Mouse (Mus musculus) cerebellum, adult 18-20 months (tissue): ENCODE data around the gene Arfip1.
"Not testable (repeated sequence)": the region's sequence is repeated elsewhere in the genome, so short reads cannot be mapped to it uniquely, and the experiment has no call there.

ENCODE experiments used
- DNase-seq, 2 experiments: peaks; one replicate each; pipeline ENCODE4 v3.0.0; 2021

Gene Arfip1

GRCm38 (mm10) chr3:84569587-84569986 is 12.8 kb downstream of the Arfip1 start:
- no peak for DNase-seq

GRCm38 (mm10) chr3:84568540-84568939 is 13.9 kb downstream of the Arfip1 start:
- DNase-seq = no peak

- no peak for DNase-seq
These were observed 19.0 kb downstream of the Arfip1 start for GRCm38 (mm10) chr3:84563415-84563814.

- DNase-seq = not testable (repeated sequence)
These were observed 19.5 kb downstream of the Arfip1 start for GRCm38 (mm10) chr3:84562911-84563310.

GRCm38 (mm10) chr3:84558301-84558700 is 24.1 kb downstream of the Arfip1 start:
- DNase-seq = no peak

- DNase-seq = no peak
These were observed 26.6 kb downstream of the Arfip1 start for GRCm38 (mm10) chr3:84555780-84556179.

- DNase-seq = no peak
These were observed 35.2 kb downstream of the Arfip1 start for GRCm38 (mm10) chr3:84547177-84547576.

GRCm38 (mm10) chr3:84542450-84542849 is 40.0 kb downstream of the Arfip1 start:
- peak; percentile 34 to 68 for DNase-seq

GRCm38 (mm10) chr3:84541881-84542280 is 40.5 kb downstream of the Arfip1 start:
- DNase-seq = no peak

GRCm38 (mm10) chr3:84540640-84541039 is 41.8 kb downstream of the Arfip1 start:
- DNase-seq = no peak

GRCm38 (mm10) chr3:84536987-84537386 is 45.4 kb downstream of the Arfip1 start:
- no peak for DNase-seq

- no peak for DNase-seq
These were observed 49.2 kb downstream of the Arfip1 start for GRCm38 (mm10) chr3:84533227-84533626.

GRCm38 (mm10) chr3:84529021-84529420 is 53.4 kb downstream of the Arfip1 start:
- DNase-seq = peak; percentile 32 to 63

GRCm38 (mm10) chr3:84524952-84525351 is 57.5 kb downstream of the Arfip1 start:
- DNase-seq = no peak

- no peak for DNase-seq
These were observed 66.3 kb downstream of the Arfip1 start for GRCm38 (mm10) chr3:84516163-84516562.

GRCm38 (mm10) chr3:84512774-84513515 is 69.5 kb downstream of the Arfip1 start:
- DNase-seq = no peak

- DNase-seq = no peak
These were observed 77.2 kb downstream of the Arfip1 start for GRCm38 (mm10) chr3:84505193-84505592.

- no peak for DNase-seq
These were observed 78.1 kb downstream of the Arfip1 start for GRCm38 (mm10) chr3:84504291-84504690.

GRCm38 (mm10) chr3:84502101-84502500 is 80.3 kb downstream of the Arfip1 start:
- DNase-seq = no peak

GRCm38 (mm10) chr3:84500491-84500890 is 81.9 kb downstream of the Arfip1 start:
- DNase-seq = no peak

GRCm38 (mm10) chr3:84497718-84498117 is 84.7 kb downstream of the Arfip1 start:
- DNase-seq = no peak

GRCm38 (mm10) chr3:84492657-84493056 is 89.8 kb downstream of the Arfip1 start:
- DNase-seq = no peak

- no peak for DNase-seq
These were observed 90.3 kb downstream of the Arfip1 start for GRCm38 (mm10) chr3:84492148-84492547.

GRCm38 (mm10) chr3:84488716-84489115 is 93.7 kb downstream of the Arfip1 start:
- peak in 1 of 2 experiments; percentile 12 for DNase-seq

GRCm38 (mm10) chr3:84484891-84485290 is 97.5 kb downstream of the Arfip1 start:
- DNase-seq = no peak
